Mouse (Mus musculus): ENCODE results near the gene Serpina3c. TPM values are rescaled to one million over a fixed set of nuclear protein-coding genes. Genes with fewer than 3 reads are reported as not detected.
"Not testable (repeated sequence)": the region's sequence is repeated elsewhere in the genome, so short reads cannot be mapped to it uniquely, and the experiment has no call there.

Serpina3c gene
- polyA plus RNA-seq, 1 experiment: 14.2 TPM

DNA sequence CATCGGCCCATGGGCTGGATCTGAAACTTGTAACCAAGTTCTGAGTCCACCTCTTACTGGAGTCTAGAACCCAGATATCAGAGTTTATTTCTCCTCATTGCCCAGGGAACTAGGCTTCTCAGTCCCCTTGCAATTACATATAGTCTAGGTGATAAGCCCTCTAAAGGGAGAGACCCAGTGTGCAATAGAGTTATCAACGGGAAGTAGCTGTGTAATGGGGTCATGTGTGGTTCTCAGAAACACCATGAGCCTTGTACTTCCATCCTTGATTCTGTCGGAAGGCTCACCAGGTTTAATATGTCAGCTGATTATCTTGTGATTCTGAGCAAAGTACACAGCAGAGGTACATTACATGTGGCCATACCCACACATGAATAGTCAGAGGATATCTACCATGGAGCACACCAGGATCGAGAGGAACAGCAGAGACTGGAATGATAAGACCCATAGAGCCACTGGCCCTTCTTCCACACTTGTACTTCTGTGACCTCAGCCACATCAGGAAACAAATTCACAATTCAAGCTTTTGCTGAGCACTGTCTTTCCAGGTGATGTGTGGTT is 13.0 kb downstream of the Serpina3c start:
- no peak overlapping the region for H3K27ac ChIP-seq (replicated peaks; ENCODE audit: low read depth, low read length)

DNA sequence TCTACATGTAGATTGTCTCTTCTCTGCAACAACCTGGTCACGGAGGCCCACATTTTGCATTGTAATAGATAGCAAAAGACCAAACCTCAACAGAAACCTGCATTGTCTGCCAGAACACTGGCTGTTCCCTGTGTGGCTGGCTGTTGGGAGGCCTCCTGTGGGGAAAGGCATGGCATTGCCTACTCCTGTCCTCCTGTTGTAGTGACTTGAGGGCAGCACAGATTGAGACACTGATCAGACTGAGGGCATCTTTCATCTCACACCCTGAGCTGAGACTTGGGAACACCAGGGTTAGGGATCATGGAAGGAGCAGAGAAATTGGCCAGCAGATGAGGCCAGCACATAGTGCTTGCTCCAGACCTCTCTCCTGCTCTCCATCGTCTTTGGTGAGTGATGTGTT is 15.5 kb downstream of the Serpina3c start:
- no peak overlapping the region for H3K27ac ChIP-seq (replicated peaks; ENCODE audit: low read depth, low read length)
- H3K4me1 ChIP-seq (ENCODE audit: control insufficient read depth, insufficient read depth, insufficient read length, low read length): no peaks in the 10 kb centered on the region; the same call in 1 of the 2 replicates
- no peak overlapping the region for H3K4me3 ChIP-seq (ENCODE audit: insufficient read depth, low read depth, low read length)

More for the DNA sequence above, 13.0 kb downstream of the Serpina3c start:
- no peaks in the 10 kb centered on the region; the same call in 1 of the 2 replicates for H3K4me1 ChIP-seq (ENCODE audit: control insufficient read depth, insufficient read depth, insufficient read length, low read length)
- no peak overlapping the region for H3K4me3 ChIP-seq (ENCODE audit: insufficient read depth, low read depth, low read length)

DNA sequence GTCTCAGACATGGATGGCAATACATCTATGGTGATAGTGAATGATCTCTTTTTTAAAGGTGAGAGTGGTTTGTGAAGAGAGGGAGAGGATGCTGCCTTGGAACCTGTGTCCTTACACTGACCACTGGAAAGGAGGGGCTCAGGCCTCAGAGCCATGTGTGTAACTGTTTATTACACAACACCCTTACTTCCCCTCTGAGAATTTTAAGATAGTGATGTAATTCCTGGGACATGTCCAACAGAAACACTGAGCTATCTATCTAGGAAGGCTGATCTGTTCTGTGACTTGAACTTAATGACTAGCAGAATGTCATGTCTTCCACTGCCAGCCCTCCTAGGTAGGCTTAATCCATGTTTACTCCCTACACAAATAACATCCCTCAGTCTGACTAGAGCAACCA is 22.6 kb downstream of the Serpina3c start:
- no peak overlapping the region for H3K4me3 ChIP-seq (ENCODE audit: insufficient read depth, low read depth, low read length)
- 0 out of 2 replicates have a peak, but pooled peaks cover 2% of the 10 kb centered on the region for H3K4me1 ChIP-seq (ENCODE audit: control insufficient read depth, insufficient read depth, insufficient read length, low read length)
- peak overlapping the region; percentile 53 for H3K27ac ChIP-seq (replicated peaks; ENCODE audit: low read depth, low read length)

DNA sequence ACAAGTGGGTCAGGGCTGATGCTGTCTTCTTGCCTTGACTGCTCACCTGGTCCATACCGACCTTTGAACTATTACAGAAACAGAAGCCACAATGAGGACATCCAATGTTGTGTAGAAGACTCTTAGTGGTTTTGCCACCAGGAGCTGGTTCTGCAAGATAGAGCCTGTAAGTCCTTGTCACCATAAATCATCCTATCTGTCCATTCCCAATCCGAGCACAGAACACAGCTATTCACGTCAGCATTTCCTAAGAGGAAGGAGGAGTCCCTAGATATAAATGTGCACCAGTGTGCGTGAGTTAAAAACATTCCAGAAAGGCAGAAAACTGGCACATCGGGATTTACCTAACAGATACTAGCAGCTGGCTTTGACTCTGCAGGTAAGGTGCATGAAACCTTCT is 26.0 kb downstream of the Serpina3c start, which contains the start of gene Serpina3b:
Gene Serpina3b (plus strand): TSS at position 301 of the 400 bp plus-strand sequence.
- H3K4me3 ChIP-seq (ENCODE audit: insufficient read depth, low read depth, low read length): no peak within 1 kb of the TSS
- no peak within 1 kb of the TSS for H3K27ac ChIP-seq (replicated peaks; ENCODE audit: low read depth, low read length)
- H3K4me1 ChIP-seq (ENCODE audit: control insufficient read depth, insufficient read depth, insufficient read length, low read length): 0 out of 2 replicates have a peak, but pooled peaks cover 2% of the 10 kb centered on the region

DNA sequence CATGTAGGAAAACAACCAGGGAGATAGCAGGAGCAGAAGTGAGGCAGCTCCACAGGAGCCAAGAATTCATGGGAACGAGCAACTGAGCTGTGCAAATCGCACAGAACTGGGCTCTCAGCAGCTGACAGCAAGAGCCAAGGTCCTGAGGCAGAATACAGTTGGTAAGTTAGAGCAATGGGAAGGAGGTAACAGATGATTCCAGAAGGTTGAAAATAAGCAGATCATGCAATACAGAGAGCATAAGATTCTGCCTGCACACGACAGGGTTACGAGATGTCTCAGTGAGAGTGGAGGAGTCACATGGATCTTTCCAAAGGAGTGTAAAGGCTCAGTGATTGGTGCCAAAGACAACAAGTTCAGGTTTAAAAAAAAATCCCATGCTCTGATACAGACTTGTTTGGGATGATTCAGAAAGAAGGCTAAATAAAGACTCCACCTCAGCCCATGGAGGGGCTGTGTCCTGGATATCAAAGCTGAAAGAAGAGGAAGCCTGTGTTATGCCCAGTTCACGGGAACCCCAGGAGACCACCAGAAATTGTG is 28.6 kb downstream of the Serpina3c start:
- Histone ChIP-seq H3K4me1 (ENCODE audit: control insufficient read depth, insufficient read depth, insufficient read length, low read length) (no peaks in the 10 kb centered on the region), H3K27ac (replicated peaks; ENCODE audit: low read depth, low read length) (no peak overlapping the region), H3K4me3 (ENCODE audit: insufficient read depth, low read depth, low read length) (no peak overlapping the region)

DNA sequence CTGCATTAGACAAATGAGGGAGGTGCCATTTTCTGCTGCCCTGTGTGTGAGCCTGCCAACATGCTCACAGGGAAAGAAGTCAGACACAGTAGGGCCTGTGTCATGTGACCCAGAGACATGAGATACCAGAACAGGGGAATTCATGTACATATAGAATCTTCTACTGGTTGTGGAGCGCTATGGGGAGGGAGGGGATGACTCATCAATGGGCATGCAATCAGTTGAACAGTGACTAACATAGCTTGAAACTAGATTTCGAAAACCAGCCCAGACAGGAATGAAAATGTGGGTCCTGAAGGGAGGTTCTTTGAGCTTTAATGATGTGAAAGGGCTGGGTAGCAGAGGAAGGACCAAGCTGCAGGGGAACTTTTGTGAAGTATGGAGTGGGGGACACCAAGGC is 29.7 kb downstream of the Serpina3c start:
- H3K27ac ChIP-seq (replicated peaks; ENCODE audit: low read depth, low read length): no peak overlapping the region
- H3K4me3 ChIP-seq (ENCODE audit: insufficient read depth, low read depth, low read length): no peak overlapping the region
- 0 out of 2 replicates have a peak, but pooled peaks cover 2% of the 10 kb centered on the region for H3K4me1 ChIP-seq (ENCODE audit: control insufficient read depth, insufficient read depth, insufficient read length, low read length)

DNA sequence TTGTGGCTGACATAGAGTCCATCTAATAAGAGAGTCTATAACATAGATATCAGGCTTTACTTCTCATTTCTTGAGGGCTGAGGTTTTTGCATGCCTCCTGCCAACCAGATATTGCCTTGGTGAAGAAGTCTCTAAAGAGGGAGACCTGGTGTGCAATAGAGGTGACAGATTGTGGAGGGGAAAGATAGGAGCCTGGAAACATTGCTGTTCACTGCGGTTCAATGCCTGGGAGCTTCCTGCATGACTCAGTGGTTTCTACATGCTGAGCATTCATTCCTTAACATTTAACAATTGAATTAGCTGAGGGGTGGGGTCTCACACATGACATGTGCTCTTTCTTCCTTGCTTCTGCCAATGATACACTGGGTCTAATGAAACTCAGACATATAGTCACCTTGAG is 30.6 kb downstream of the Serpina3c start:
- H3K4me3 ChIP-seq (ENCODE audit: insufficient read depth, low read depth, low read length): no peak overlapping the region
- no peak overlapping the region for H3K27ac ChIP-seq (replicated peaks; ENCODE audit: low read depth, low read length)
- H3K4me1 ChIP-seq (ENCODE audit: control insufficient read depth, insufficient read depth, insufficient read length, low read length): 0 out of 2 replicates have a peak, but pooled peaks cover 2% of the 10 kb centered on the region

DNA sequence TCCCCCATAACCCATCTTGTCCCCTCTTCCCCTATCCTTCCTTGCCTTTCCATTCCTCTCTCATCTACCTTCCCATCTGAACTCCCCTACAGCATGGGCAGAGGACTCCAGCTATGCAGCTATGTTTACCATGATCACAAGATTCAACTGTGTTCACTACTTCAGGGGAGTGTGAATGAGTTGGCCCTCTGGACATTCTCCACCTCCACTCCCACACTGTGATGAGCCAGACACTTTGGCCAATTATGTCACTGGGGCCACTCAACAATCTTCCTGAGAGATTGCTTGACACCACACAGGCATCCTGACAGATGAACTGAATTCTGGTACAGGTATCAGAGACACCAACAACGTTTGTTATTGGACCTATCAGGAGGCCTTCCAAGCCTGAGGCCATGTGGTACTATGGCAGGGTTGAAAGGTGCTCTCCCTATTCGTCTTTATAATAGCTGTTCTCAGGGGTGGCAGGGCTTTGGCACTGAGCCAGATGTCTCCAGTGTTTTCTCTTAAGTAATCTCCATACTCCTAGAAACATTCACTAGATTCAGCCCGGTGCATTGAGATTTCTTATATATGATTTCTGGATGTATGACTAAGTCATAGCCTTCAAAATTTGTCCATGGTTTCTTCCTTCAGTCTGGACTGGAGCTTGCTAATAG is 38.6 kb downstream of the Serpina3c start:
- Histone ChIP-seq H3K27ac (replicated peaks; ENCODE audit: low read depth, low read length) (no peak overlapping the region), H3K4me3 (ENCODE audit: insufficient read depth, low read depth, low read length) (no peak overlapping the region), H3K4me1 (ENCODE audit: control insufficient read depth, insufficient read depth, insufficient read length, low read length) (0 out of 2 replicates have a peak, but pooled peaks cover 2% of the 10 kb centered on the region)

DNA sequence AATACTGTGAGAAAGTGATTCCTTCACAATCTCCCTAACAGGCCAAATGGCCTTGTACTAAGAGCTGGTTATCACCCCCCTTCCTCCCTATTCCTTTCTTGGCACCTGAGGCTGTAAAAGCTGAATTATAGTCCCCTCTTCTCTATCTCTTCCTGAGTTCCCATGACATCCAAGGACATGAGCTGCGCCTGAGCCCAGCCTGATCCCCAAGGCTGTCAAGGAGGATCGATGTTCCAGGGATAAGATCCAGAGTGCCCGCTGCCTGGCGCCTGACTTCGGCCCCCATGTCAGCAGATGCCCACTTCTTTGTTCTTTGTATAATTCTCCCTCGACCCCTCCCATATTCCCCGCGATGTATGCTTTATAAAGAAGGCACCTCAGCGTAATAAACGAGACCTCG is 41.3 kb downstream of the Serpina3c start, which contains the start of gene Serpina3a:
Gene Serpina3a (plus strand): TSS at position 392 of the 400 bp plus-strand sequence.
- H3K27ac ChIP-seq (replicated peaks; ENCODE audit: low read depth, low read length); H3K4me1 ChIP-seq (ENCODE audit: control insufficient read depth, insufficient read depth, insufficient read length, low read length); H3K4me3 ChIP-seq (ENCODE audit: insufficient read depth, low read depth, low read length): not testable (repeated sequence)

DNA sequence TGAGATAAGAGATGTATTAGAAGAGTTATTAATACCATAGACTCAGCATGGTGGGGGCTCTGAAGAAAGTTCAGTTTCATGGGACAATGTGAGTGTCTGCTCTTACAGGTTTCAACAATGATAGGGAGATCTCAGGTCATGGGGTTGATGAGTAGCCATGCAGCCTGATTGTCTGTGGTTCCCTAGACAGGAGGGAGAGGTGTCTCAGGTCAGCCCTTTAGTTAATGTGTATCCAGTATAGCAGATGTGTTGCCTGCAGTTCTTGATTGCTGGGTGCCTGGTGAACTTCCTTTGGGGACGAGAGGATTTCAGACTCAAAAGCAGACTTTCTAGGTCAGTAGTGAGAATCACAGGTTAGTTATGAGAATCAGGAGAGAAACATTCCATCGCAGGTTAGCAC is 45.2 kb downstream of the Serpina3c start:
- no peak overlapping the region for H3K27ac ChIP-seq (replicated peaks; ENCODE audit: low read depth, low read length)
- H3K4me1 ChIP-seq (ENCODE audit: control insufficient read depth, insufficient read depth, insufficient read length, low read length): no peaks in the 10 kb centered on the region
- no peak overlapping the region for H3K4me3 ChIP-seq (ENCODE audit: insufficient read depth, low read depth, low read length)

DNA sequence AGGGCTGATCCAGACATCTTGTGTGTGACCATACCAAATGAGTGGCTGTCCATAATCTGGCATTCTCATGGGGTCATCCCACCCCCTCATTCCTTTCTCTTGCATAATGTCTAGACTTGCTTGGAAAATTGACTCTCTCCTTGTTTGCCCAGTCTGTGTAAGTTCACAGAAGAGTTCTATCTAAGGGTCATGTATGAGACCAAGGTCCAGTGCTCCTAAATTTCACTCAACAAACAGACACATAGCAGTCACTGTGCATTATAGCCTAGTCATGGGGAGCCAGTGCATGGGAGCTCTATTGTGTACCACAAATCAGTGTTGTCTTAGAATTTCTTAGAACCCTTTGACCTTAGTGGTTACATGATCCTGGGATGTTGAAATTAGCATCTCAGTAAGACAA is 46.8 kb downstream of the Serpina3c start:
- Histone ChIP-seq H3K4me3 (ENCODE audit: insufficient read depth, low read depth, low read length) (no peak overlapping the region), H3K4me1 (ENCODE audit: control insufficient read depth, insufficient read depth, insufficient read length, low read length) (no peaks in the 10 kb centered on the region), H3K27ac (replicated peaks; ENCODE audit: low read depth, low read length) (no peak overlapping the region)

DNA sequence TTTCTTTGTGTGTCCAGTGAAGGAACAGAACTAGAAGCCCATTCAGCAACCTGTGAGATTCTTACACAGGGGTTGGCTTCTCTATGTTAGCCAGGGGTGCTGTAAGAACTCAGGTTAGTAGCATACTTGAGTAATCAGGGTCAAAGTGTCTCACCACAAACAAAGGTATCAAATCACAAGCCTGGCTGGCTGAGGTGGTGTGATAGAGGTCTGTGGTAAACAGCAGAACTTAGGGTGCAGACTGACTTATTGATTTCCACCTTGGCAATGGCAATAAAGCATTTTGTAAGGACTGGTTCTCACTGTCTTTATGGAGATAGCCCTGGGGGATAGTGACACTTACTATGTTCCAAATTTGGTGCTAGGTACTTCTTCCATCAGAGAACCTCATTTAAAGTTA is 47.8 kb downstream of the Serpina3c start:
- Histone ChIP-seq H3K4me3 (ENCODE audit: insufficient read depth, low read depth, low read length) (no peak overlapping the region), H3K4me1 (ENCODE audit: control insufficient read depth, insufficient read depth, insufficient read length, low read length) (no peaks in the 10 kb centered on the region), H3K27ac (replicated peaks; ENCODE audit: low read depth, low read length) (no peak overlapping the region)

DNA sequence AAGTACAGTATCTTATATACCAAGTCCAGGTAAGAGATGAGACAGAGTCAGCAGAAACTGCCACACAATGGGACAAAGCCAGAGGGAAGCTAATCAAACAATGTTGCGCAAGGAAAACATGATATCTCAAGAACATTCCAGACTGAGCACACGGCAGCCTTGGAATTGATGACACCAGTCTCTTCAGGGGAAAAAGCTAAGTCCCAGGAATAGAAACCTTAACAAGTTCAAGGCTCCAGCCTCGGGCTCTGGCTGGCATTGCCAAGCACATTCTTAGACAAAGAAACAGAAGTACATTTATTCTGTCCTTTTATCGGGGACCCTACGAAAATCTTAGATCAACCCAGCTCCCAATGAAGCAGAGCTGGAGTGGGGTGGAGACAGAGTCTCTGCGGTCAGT is 52.9 kb downstream of the Serpina3c start, which contains the start of gene Serpina5:
Gene Serpina5 (plus strand): TSS at position 346 of the 400 bp plus-strand sequence.
- Histone ChIP-seq H3K27ac (replicated peaks; ENCODE audit: low read depth, low read length) (no peak within 1 kb of the TSS), H3K4me1 (ENCODE audit: control insufficient read depth, insufficient read depth, insufficient read length, low read length) (no peaks in the 10 kb centered on the region), H3K4me3 (ENCODE audit: insufficient read depth, low read depth, low read length) (no peak within 1 kb of the TSS)

Data from brown adipose tissue, adult 24 weeks (tissue).